Mouse (Mus musculus): ENCODE measurements around the gene Abhd11.
"Not testable (repeated sequence)": the region's sequence is repeated elsewhere in the genome, so short reads cannot be mapped to it uniquely, and the experiment has no call there.

The Abhd11 gene

GRCm38 (mm10) chr5:135023344-135024173 is 14.6 kb downstream of the Abhd11 start, which contains the start of gene Stx1a:
Gene Stx1a, plus strand, starts transcription at chr5:135023482.
- peak; percentile 87 for DNase-seq (ENCODE audit: low read depth, low spot score)

DNA sequence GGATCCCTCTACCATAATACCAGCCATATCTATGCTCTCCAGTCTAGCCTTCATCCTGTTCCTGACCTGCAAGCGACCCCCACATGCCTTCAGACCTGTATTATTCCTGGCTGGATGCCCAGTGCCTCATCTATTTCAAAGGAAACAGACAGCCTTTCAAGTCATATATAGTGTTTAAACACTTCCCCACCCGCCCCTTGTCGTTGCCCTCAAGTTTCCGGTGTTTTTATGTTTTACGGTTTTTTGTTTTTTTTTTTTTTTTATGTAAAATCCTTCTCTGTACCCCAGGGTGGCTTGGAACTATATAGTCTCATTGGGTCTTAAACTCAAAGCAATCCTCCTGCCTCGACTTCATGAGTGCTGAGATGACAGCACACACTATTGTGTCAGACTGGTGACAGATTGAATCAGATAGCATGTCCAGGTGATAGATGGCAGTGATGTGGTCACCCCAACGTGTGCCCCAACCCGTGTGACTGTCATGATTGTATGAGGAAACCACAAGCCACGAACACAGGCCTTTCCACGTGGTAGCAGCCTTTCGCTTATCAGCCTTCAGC is 15.8 kb downstream of the Abhd11 start:
- no peak for DNase-seq (ENCODE audit: low read depth, low spot score)

- peak; percentile 81 for DNase-seq (ENCODE audit: low read depth, low spot score)
These were observed 16.9 kb downstream of the Abhd11 start for GRCm38 (mm10) chr5:135025899-135026298.

GRCm38 (mm10) chr5:135029007-135029854 is 20.3 kb downstream of the Abhd11 start:
- peak; percentile 82 for DNase-seq (ENCODE audit: low read depth, low spot score)

DNA sequence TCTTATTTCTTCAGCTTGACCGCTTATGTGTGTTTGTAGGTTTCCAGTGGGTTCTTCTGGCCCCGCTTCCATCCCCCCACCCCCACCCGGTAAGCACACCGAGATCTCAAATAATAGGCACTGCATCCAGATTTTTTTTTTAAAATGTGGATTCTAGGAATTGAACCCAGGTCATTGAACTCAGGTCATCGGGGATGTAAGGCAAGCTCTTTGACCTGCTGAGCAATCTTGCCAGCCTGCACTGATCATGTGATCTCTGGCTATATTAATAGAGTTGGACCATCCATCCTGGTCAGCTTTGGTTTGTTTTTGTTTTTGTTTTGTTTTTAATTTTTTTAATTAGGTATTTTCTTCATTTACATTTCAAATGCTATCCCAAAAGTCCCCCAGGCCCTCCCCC is 23.6 kb downstream of the Abhd11 start:
- no peak for DNase-seq (ENCODE audit: low read depth, low spot score)

- DNase-seq (ENCODE audit: low read depth, low spot score), result no peak
These were observed 25.6 kb downstream of the Abhd11 start for GRCm38 (mm10) chr5:135034593-135034992.

DNA sequence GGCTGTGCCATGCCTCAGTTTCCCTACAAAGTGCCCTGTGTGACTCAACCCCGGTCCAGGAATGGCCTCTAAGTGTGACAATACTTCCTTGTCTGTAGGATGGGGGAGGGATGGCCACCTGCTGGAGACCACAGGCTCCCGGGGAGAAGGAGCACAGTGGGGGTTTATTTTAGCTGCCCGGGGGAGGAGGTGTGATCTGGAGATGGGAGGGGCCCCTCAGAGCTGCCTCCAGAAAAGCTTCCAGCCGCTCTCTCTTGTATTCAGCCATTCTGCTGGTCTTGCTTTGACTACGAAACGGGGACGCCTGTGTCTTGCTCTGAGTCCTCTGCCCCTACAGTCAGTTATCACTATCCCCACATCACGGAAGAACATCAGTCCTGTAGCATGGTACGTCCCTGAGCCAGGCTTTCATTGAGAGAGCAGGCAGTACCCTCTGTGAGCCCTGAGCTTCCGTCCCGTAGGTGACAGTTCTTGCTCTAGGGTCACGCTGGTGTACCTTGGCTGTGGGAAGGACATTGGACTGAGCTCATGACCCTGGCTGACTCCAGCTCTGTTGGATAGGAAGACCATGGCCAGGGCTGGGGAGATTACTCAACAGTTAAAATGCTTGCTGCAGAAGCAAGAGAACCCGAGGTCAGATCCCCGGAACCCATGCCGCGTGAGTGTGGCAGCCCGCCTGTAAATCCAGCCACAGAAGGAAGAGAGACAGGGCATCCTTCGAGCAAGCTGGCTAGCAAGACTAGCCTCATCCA is 26.8 kb downstream of the Abhd11 start:
- peak; percentile 85 for DNase-seq (ENCODE audit: low read depth, low spot score)

- no peak for DNase-seq (ENCODE audit: low read depth, low spot score)
These were observed 29.0 kb downstream of the Abhd11 start for GRCm38 (mm10) chr5:135037946-135038345.

GRCm38 (mm10) chr5:135039541-135039940 is 30.6 kb downstream of the Abhd11 start:
- peak; percentile 60 for DNase-seq (ENCODE audit: low read depth, low spot score)

- peak; percentile 73 for DNase-seq (ENCODE audit: low read depth, low spot score)
These were observed 31.1 kb downstream of the Abhd11 start for GRCm38 (mm10) chr5:135040059-135040458.

DNA sequence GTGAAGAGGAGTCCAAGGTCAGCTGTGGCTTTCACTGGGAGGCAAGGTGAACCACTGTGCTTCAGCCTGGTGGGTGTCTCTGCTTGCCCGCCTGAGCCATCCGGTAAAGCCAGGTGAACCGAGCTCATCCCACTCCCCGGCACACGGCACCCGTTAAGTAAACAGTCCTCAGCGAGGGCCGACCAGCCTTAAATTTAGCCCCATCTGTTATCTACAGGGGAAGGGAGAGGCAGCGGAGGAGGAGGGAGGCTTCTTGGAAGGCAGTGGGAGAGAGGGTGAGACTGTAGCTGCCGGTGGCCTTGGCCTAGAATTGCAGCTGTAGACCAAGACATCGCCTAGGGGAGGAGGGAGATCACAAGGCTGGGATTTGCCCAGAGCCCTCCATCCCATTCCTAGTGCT is 31.8 kb downstream of the Abhd11 start:
- DNase-seq (ENCODE audit: low read depth, low spot score), result peak; percentile 80

DNA sequence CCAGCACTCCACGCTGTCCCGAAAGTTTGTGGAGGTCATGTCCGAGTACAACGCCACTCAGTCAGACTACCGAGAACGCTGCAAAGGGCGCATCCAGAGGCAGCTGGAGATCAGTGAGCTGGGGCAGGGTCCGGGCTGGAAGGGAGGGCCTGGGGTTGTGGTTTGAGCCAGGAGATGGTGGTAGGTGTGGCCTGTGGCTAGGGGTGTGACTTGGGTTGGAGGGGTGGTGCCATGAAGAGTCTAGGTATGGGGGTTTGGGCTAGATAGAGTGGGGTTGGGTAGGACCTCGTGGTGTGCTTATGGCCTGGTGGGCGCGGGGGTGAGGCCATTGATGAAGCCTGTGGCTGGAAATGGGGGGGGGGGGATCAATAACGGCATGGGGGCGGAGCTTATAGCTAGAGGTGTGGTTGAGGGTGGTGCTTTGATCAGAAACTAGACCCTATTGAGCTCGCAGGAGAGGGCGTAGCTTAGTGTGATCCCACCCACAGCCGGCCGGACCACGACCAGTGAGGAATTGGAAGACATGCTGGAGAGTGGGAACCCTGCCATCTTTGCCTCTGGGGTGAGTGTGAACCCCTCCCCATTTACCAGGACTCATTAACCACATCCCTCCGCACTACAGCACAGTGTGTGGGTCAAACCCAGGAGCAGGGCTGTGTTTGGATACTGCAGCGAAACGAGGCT is 33.3 kb downstream of the Abhd11 start:
- DNase-seq (ENCODE audit: low read depth, low spot score), result no peak

DNA sequence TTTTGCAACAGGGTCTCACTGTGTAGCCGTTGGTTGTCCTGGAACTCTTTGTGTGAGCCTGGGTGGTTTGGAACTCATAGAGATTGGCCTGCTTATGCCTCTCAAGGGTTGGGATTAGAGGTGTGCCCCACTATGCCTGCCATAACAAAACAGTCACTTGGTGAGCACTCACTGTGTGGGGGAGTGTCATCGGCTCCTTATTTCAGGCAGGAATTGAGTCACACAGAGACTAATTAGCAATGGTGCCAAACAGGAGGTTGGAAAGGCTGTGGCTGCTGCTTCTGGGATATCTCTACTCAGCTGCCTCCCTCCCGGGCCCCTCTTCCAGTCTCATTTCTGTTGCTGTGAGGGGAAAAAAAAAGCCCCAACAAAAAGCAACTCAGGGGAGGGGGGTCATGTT is 35.6 kb downstream of the Abhd11 start:
- peak; percentile 83 for DNase-seq (ENCODE audit: low read depth, low spot score)

DNA sequence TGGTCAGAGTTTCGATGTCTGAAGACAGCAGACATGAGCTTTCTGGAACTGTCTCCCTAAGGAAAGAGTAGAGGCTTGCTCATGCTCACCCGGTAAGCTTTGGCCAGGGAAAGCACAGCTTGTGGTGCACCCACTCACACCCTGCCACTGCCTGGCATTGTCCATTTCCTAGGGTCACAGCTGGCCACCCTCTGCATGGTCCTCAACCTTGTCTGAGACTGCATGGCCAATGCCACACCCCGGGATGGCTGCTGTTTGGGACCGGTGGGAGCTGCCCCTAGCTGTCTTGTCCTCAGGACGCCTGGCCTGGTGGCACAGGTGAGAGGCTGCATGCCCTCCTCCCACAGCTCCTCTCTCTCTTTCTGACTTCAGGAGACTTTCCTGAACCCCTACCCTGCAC is 39.6 kb downstream of the Abhd11 start:
- no peak for DNase-seq (ENCODE audit: low read depth, low spot score)

GRCm38 (mm10) chr5:135049268-135049667 is 40.3 kb downstream of the Abhd11 start:
- DNase-seq (ENCODE audit: low read depth, low spot score), result not testable (repeated sequence)

- DNase-seq (ENCODE audit: low read depth, low spot score), result no peak
These were observed 44.4 kb downstream of the Abhd11 start for GRCm38 (mm10) chr5:135053356-135053755.

Data from brain, adult 2 months (tissue).